Mouse (Mus musculus): ENCODE measurements around the gene Col18a1.
A peak's percentile ranks its signal among the peaks of the same experiment; 100 is the strongest.
"Not testable (repeated sequence)": the region's sequence is repeated elsewhere in the genome, so short reads cannot be mapped to it uniquely, and the experiment has no call there.

The Col18a1 gene

GRCm38 (mm10) chr10:77135274-77135829, 31.0 kb downstream of the Col18a1 start:
- no peak for DNase-seq (ENCODE audit: low spot score)

DNA sequence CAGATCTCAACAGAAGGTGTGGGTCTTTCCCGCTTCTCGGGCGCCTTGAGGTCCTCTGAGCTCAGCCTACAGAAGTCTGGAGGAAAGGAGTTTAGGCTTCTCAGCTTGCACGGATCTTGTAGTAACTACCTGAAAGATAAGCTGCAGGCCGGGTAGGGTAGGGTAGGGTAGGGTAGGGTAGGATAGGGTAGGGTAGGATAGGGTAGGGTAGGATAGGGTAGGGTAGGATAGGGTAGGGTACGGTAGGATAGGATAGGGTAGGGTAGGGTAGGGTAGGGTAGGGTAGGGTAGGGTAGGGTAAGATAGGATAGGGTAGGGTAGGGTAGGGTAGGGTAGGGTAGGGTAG, 31.6 kb downstream of the Col18a1 start:
- DNase-seq (ENCODE audit: low spot score) = not testable (repeated sequence)

- no peak for DNase-seq (ENCODE audit: low spot score)
Measured at GRCm38 (mm10) chr10:77133951-77134806, 32.2 kb downstream of the Col18a1 start.

GRCm38 (mm10) chr10:77132118-77132517, 34.2 kb downstream of the Col18a1 start:
- DNase-seq (ENCODE audit: low spot score) = no peak

- DNase-seq (ENCODE audit: low spot score) = no peak
Measured at GRCm38 (mm10) chr10:77131536-77131935, 34.8 kb downstream of the Col18a1 start.

GRCm38 (mm10) chr10:77130561-77131240, 35.6 kb downstream of the Col18a1 start:
- peak; percentile 92 for DNase-seq (ENCODE audit: low spot score)

DNA sequence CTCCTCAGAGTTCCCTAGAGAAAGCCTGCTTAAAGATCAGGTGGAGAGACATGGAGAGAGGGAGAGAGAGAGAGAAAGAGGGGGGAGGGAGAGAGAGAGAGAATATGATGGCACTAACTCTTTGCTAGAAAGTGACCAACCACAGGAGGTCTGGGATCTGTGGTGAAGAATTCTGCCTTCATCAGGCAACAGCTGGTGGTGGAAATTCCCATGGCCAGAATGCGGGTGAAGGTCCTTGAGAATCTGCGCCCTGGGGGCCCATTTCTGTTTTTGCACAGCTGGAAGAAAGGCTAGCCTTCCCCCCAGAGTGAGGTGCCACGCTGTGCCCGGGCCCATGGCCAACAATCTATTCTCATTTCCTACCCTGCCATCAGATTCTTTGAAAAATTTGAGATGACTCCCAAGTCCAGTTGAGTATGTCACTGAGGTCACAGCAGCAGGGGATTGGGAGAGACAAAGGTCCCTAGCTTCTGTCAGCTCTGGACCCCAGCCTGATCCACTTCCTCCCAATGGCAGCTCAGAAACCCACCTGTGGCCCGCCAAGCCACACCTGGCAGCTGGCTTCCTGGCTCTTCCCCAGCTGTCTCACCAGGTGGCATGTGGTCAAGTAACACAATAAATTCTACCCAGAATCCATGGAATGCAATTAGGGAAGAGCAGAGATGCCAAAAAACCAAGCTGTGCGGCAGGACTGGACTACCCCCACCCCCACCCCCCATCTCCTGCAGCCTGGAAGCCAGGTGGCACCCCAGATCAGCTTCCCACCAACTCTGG, 36.5 kb downstream of the Col18a1 start:
- DNase-seq (ENCODE audit: low spot score) = no peak

DNA sequence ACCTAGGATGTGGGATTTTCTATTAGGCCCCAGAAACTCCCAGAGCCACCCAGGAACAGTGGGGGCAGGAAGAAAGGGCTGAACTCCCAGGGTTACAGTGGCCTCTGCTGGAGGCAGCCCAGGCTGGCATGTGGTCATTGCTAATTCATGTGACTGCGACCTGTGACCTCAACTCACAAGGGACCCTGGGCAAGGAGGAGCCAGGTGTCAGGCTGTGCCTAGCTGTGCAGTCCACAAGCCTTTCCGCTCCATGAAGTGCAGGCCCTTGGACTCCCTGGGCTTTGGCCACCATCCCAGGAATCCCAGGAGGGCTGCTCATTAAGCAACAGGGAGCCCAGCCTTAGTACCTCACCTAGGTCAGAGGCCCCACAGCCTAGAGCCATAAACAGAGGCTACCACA, 38.4 kb downstream of the Col18a1 start:
- DNase-seq (ENCODE audit: low spot score) = no peak

- DNase-seq (ENCODE audit: low spot score) = no peak
Measured at GRCm38 (mm10) chr10:77126590-77126989, 39.8 kb downstream of the Col18a1 start.

DNA sequence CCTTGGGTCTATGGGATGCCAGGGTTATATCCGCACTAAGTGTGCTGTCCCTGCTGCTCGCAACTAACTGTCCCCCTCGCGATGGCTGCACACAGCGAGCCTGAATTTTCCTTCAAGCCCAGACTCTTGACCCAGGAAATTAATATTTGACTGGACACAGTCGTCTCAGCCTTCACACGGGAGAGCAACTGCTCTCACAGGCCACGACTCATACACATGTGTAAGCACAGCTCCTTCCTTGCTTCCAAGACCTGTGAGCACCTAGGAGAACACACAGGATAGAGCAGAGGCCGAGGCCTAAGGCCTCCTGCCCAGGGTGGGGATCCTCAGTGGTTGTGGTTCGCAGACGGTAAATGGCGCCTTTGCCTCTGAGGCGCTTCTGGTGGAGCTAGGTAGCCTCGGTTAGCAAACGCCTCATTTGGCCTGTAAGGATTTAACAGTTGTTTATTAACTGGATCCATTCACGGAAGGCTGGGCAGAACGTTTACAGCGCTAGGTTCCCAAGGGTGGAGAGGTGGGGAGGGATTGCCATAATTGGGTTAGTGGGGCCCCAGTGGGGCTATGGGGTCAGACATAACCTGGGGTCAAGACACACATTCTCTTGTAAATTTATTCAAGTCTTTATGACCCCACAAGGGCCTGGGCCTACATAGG, 41.1 kb downstream of the Col18a1 start:
- DNase-seq (ENCODE audit: low spot score) = no peak

DNA sequence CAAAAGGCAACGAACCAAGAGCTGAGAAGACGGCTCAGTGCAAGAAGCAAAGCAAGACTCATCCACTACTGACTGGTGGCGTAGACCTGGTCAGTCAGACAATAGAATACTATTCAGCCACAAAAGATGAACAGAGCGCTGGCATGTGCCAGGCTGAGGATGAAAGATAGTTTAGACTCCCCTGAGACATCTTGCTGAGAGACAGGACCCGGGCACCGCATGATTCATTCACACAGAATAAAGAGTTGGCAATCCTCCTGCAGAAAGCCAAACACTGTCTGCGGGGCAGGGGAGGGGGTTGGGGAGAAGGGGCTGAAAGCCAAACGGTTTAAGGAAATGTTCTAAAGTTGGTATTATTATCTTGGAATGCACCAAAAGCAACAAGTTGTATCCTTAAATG, 42.4 kb downstream of the Col18a1 start:
- DNase-seq (ENCODE audit: low spot score) = no peak

GRCm38 (mm10) chr10:77121287-77122022, 44.9 kb downstream of the Col18a1 start:
- no peak for DNase-seq (ENCODE audit: low spot score)

DNA sequence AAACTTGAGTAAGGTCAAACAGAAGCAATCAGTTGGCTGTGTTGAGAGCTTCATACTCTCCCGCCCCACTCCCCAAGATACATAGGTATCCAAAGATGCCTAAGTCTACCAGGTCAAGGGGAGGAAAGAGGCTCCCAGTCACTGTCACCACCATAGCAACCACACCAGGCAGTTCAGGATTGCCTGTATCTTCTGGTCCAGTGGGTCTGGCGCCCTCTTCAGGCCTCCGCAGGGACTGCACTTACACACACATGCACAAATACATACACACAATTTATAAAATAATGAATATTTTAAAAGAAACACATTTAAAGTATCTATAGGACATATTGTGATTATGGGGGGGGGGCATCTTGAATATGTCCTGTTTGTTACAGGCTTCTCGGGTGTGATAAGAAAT, 45.8 kb downstream of the Col18a1 start:
- no peak for DNase-seq (ENCODE audit: low spot score)

GRCm38 (mm10) chr10:77119437-77119836, 46.9 kb downstream of the Col18a1 start:
- DNase-seq (ENCODE audit: low spot score) = no peak

GRCm38 (mm10) chr10:77118361-77118760, 48.0 kb downstream of the Col18a1 start:
- no peak for DNase-seq (ENCODE audit: low spot score)

DNA sequence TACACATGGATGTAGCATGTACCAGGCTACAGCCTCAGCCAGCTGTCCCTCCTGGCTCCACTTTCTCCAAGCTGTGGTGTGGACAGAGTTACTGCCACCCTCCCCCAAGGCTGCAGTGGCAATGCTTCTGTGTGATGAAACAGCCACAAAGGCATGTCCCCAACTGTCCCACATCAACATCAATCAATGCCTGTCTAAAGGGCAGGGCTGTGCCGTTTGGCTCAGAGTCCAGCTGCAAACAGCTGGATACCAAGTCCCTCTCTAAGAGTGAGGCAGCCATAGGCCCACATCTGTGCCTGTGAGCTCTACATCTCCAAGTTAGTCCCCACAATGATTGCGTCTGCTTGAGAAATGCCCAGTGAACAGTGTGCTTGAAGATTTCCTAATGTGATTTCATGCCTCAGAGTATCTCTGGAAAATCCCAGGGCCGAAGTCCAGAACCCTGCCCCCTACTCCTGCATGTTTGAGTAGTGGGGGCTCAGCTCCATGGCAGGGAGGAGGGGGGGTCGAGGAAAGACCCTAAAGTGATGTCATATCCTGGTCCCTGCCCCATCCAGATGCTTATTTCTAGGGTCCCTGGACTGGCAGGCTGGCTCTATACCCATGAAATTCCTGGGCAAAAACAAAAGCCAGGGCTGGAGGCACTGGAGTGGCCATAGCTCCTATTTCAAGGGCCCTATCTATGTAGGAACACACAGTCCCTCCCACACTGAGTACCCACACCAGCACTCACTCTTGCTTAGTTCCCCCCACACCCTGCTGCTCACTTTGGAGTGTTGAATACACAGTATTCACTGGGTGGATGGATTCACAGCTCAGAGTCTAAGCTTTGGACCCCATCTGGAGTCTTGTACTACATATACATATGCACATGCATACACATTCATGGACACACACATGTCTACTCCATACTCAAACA, 49.6 kb downstream of the Col18a1 start:
- no peak for DNase-seq (ENCODE audit: low spot score)

- DNase-seq (ENCODE audit: low spot score) = no peak
Measured at GRCm38 (mm10) chr10:77113489-77114240, 52.7 kb downstream of the Col18a1 start.

- no peak for DNase-seq (ENCODE audit: low spot score)
Measured at GRCm38 (mm10) chr10:77111550-77112249, 54.6 kb downstream of the Col18a1 start.

DNA sequence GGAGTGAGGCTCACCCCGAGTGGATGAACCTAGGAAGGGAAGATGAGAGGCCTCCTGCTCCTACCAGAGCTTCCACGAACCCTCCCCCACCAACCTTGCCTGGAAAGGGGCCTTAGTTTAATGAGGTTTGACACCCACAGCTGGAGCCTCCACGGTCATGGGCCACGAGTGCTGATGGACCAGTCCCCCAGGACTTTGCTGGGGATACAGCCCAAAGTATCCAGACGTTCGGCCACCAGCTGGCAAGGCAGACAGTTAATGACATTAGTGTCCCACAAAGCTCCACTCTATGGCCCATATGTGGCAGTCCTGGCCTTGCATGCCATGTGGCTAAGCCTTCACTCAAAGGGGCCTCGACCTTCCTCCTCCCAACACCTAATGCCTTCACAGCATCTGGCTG, 55.5 kb downstream of the Col18a1 start:
- DNase-seq (ENCODE audit: low spot score) = no peak

Data from left cerebral cortex, adult 11 months (tissue).